In genomic region chr19:59345658-59346283, GRCm38 (mm10) we compare ENCODE assay signal across 8 mouse cellular contexts. TPM values are rescaled to one million over a fixed set of nuclear protein-coding genes. Genes with fewer than 3 reads are reported as not detected.
DNase-seq lines count a peak whose midpoint lies in the region; ATAC-seq and TF ChIP-seq lines count a peak whose summit lies in the region.

Gene Pdzd8, minus strand, starts transcription at chr19:59345780.

- H3K4me1 ChIP-seq in bone marrow, adult 2 months (ENCODE audit: control insufficient read depth, insufficient read depth, low read length): peaks cover 1% of the 10 kb centered on the region
- H3K4me1 ChIP-seq in embryonic facial prominence, embryonic 15.5 days: peaks cover 22% of the 10 kb centered on the region
- peaks cover 31% of the 10 kb centered on the region for H3K4me1 ChIP-seq in limb, embryonic 14.5 days (ENCODE audit: control insufficient read depth, insufficient read depth, low read length)
- H3K4me1 ChIP-seq in midbrain, embryonic 16.5 days (ENCODE audit: control insufficient read depth, insufficient read depth, low read length): peaks cover 32% of the 10 kb centered on the region
- H3K4me1 ChIP-seq in spleen, adult 2 months (ENCODE audit: control insufficient read depth, insufficient read depth, insufficient read length): peaks cover 8% of the 10 kb centered on the region; the same call in 1 of the 2 replicates

- H3K4me2 ChIP-seq in embryonic facial prominence, embryonic 15.5 days (replicated peaks): peak within 1 kb of the TSS; percentile 96
- peak within 1 kb of the TSS; percentile 97 for H3K4me2 ChIP-seq in limb, embryonic 14.5 days (replicated peaks; ENCODE audit: low read depth, low read length, severe bottlenecking)
- peak within 1 kb of the TSS; percentile 90 for H3K4me2 ChIP-seq in midbrain, embryonic 16.5 days (ENCODE audit: low read length)

- no peaks in the 10 kb centered on the region for H3K27me3 ChIP-seq in embryonic facial prominence, embryonic 15.5 days
- no peaks in the 10 kb centered on the region for H3K27me3 ChIP-seq in limb, embryonic 14.5 days (ENCODE audit: control insufficient read depth, insufficient read depth, low read length)
- H3K27me3 ChIP-seq in midbrain, embryonic 16.5 days (ENCODE audit: control insufficient read depth, insufficient read depth, low read depth, low read length): no peaks in the 10 kb centered on the region
- H3K27me3 ChIP-seq in spleen, adult 2 months (ENCODE audit: control insufficient read depth, insufficient read depth, low read length): no peaks in the 10 kb centered on the region

- H3K36me3 ChIP-seq in embryonic facial prominence, embryonic 15.5 days: no peaks in the 10 kb centered on the region
- H3K36me3 ChIP-seq in limb, embryonic 14.5 days (ENCODE audit: control insufficient read depth, insufficient read depth, low read length): no peaks in the 10 kb centered on the region
- H3K36me3 ChIP-seq in midbrain, embryonic 16.5 days (ENCODE audit: control insufficient read depth, insufficient read depth, low read length): no peaks in the 10 kb centered on the region
- H3K36me3 ChIP-seq in spleen, adult 2 months (ENCODE audit: control insufficient read depth, insufficient read depth, low read length): no peaks in the 10 kb centered on the region

- H3K4me3 ChIP-seq in bone marrow, adult 2 months (replicated peaks; ENCODE audit: control insufficient read depth, low read depth, low read length): peak within 1 kb of the TSS; percentile 100
- peak within 1 kb of the TSS; percentile 68 for H3K4me3 ChIP-seq in embryonic facial prominence, embryonic 15.5 days (replicated peaks)
- peak within 1 kb of the TSS; percentile 91 for H3K4me3 ChIP-seq in limb, embryonic 14.5 days (replicated peaks; ENCODE audit: low read length)
- H3K4me3 ChIP-seq in midbrain, embryonic 16.5 days (ENCODE audit: low read depth, low read length): peak within 1 kb of the TSS; percentile 66
- H3K4me3 ChIP-seq in spleen, adult 2 months (ENCODE audit: extremely low read depth, insufficient read depth, insufficient read length): peak within 1 kb of the TSS; percentile 88

- WGBS in bone marrow, adult 2 months: under 1% methylated on average over 78 of the region's 91 CpGs
- under 1% methylated on average over 46 of the region's 91 CpGs for WGBS in embryonic facial prominence, embryonic 15.5 days
- under 1% methylated on average over 20 of the region's 91 CpGs for WGBS in limb, embryonic 14.5 days
- under 1% methylated on average over 66 of the region's 91 CpGs for WGBS in midbrain, embryonic 16.5 days
- WGBS in spleen, adult 2 months: under 1% methylated on average over 79 of the region's 91 CpGs

- peak; percentile 67 for DNase-seq in 416B (ENCODE audit: low read depth)
- peak; percentile 89 to 91 for DNase-seq in heart, adult 9 months (ENCODE audit: low spot score in 2 of 2)
- DNase-seq in kidney, adult 9 months: peak; percentile 86
- peak; percentile 87 for DNase-seq in limb, embryonic 14.5 days (ENCODE audit: low spot score)
- peak; percentile 58 to 84 for DNase-seq in spleen, adult 2 months (ENCODE audit: low read depth in 1 of 2, low spot score in 2 of 2)

- ATAC-seq in embryonic facial prominence, embryonic 15.5 days (ENCODE audit: insufficient number of reproducible peaks, low FRiP score, low TSS enrichment, low read depth): peak; percentile 95
- ATAC-seq in limb, embryonic 14.5 days (ENCODE audit: low FRiP score, low read depth): peak; percentile 94
- peak; percentile 94 for ATAC-seq in midbrain, embryonic 16.5 days

- H3K27ac ChIP-seq in bone marrow, adult 2 months (ENCODE audit: control insufficient read depth, insufficient read depth, low read depth, low read length, poor library complexity): peak within 1 kb of the TSS; percentile 99
- H3K27ac ChIP-seq in embryonic facial prominence, embryonic 15.5 days (replicated peaks): peak within 1 kb of the TSS; percentile 89
- H3K27ac ChIP-seq in limb, embryonic 14.5 days (replicated peaks; ENCODE audit: low read depth, low read length): peak within 1 kb of the TSS; percentile 89
- H3K27ac ChIP-seq in midbrain, embryonic 16.5 days (ENCODE audit: low read length): peak within 1 kb of the TSS; percentile 96
- H3K27ac ChIP-seq in spleen, adult 2 months (ENCODE audit: insufficient read depth, low read length): peak within 1 kb of the TSS; percentile 83

- peak within 1 kb of the TSS; percentile 95 for H3K9ac ChIP-seq in embryonic facial prominence, embryonic 15.5 days
- H3K9ac ChIP-seq in limb, embryonic 14.5 days (ENCODE audit: low read depth, low read length, severe bottlenecking): peak within 1 kb of the TSS; percentile 84
- H3K9ac ChIP-seq in midbrain, embryonic 16.5 days (ENCODE audit: low read depth, low read length): peak within 1 kb of the TSS; percentile 83

- peak; percentile 61; the same call in 1 of the 2 replicates for TF ChIP-seq POLR2A in bone marrow, adult 2 months (IDR thresholded peaks at IDR 0.05; ENCODE audit: borderline replicate concordance, control insufficient read depth, low read depth, low read length)
- 0 out of 2 replicates have a peak, but pooled peaks have one; percentile 47 for TF ChIP-seq POLR2A in limb, embryonic 14.5 days (IDR thresholded peaks at IDR 0.05; ENCODE audit: borderline replicate concordance, extremely low read depth, insufficient read depth, insufficient read length)
- TF ChIP-seq POLR2A in spleen, adult 2 months (IDR thresholded peaks at IDR 0.05; ENCODE audit: low read depth, low read length): no peak; the same call in 1 of the 2 replicates

- H3K9me3 ChIP-seq in embryonic facial prominence, embryonic 15.5 days (replicated peaks): no peaks in the 10 kb centered on the region
- no peaks in the 10 kb centered on the region for H3K9me3 ChIP-seq in limb, embryonic 14.5 days (ENCODE audit: control insufficient read depth, low read length)
- no peaks in the 10 kb centered on the region for H3K9me3 ChIP-seq in midbrain, embryonic 16.5 days (replicated peaks; ENCODE audit: control insufficient read depth, low read length, poor library complexity, severe bottlenecking)

- TF ChIP-seq CTCF in bone marrow, adult 2 months (IDR thresholded peaks at IDR 0.05; ENCODE audit: control insufficient read depth, insufficient read depth, low read length): no peak
- no peak for TF ChIP-seq CTCF in spleen, adult 2 months (IDR thresholded peaks at IDR 0.05; ENCODE audit: extremely low read depth, insufficient read depth, insufficient read length, insufficient replicate concordance)

RNA-seq across cellular contexts. Expression of gene Pdzd8, which starts in this region (rescaled TPM):
- 8.8 and 13.6 TPM in 2 replicates for polyA plus RNA-seq in bone marrow, adult 2 months (2011; ENCODE audit: insufficient read depth, insufficient read length, low replicate concordance, missing spikeins)
- 10.1 and 10.3 TPM in 2 replicates for polyA plus RNA-seq in embryonic facial prominence, embryonic 15.5 days (2015; fragmentation: Nextera tagmentation; extraction: Ambion mirVana)
- polyA plus RNA-seq in limb, embryonic 14.5 days (2012; rRNA removed): 11.9 and 13.2 TPM in 2 replicates
- 15.3 and 19.1 TPM in 2 replicates for polyA plus RNA-seq in limb, embryonic 14.5 days (2014; fragmentation: Nextera tagmentation; extraction: Ambion mirVana)
- 9.4 TPM in 2 replicates for polyA plus RNA-seq in midbrain, embryonic 16.5 days (2015; fragmentation: Nextera tagmentation; extraction: Ambion mirVana)
- 5.1 and 8.5 TPM in 2 replicates for polyA plus RNA-seq in spleen, adult 2 months (2012; rRNA removed)

Comparison
In these comparisons a context has a peak if more than half of its experiments do, and no peak if none do; other contexts are left out.
1. Peak in every context shown above with its lines: DNase-seq, ATAC-seq, H3K4me3 ChIP-seq and H3K27ac ChIP-seq.